Mouse (Mus musculus): ENCODE results near the gene Olfr204. TPM values are rescaled to one million over a fixed set of nuclear protein-coding genes. Genes with fewer than 3 reads are reported as not detected.

Gene Olfr204
- polyA plus RNA-seq (2015; fragmentation: Nextera tagmentation; extraction: Ambion mirVana): not detected in 2 replicates

DNA sequence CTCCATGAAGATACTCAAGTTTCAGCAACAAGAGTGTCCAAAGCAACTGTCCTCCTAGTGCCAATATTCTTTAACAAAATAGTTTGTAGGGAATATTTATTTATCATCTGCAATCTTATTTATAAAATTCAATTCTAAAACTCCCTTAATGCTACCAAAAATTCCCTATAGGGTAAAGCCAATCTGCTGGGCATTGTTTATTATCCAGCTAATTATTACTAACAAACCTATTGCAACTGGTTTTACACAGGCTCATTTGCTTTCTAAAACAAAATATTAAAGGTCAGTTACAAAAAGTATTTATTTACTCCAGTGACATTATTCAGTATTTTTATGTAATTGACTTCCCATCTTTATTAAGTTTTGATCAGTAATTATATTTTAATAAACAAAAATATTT lies at the start of gene Olfr204:
Gene Olfr204 (minus strand): TSS at position 101 of the 400 bp plus-strand sequence.

DNA sequence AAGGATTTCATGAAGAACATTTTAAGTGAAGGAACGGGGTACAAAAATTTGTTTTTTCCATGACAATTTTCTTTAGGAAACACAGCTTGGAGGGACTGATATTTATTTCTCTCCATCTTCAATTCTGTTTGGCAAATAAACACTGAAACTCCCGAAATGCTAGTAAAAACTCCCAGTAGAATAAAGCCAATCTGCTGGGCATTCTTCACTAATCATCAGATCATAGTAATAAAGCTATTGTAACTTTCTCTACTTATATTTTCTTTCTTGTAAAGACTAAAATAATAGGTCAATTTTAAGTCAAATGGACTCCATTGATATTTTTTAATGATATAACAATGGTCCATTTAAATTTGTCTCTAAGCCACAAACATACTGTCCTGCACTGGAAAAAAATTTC lies 45.8 kb upstream of the Olfr204 start, which contains the start of gene Olfr209:
Gene Olfr209 (minus strand): TSS at position 101 of the 400 bp plus-strand sequence.

DNA sequence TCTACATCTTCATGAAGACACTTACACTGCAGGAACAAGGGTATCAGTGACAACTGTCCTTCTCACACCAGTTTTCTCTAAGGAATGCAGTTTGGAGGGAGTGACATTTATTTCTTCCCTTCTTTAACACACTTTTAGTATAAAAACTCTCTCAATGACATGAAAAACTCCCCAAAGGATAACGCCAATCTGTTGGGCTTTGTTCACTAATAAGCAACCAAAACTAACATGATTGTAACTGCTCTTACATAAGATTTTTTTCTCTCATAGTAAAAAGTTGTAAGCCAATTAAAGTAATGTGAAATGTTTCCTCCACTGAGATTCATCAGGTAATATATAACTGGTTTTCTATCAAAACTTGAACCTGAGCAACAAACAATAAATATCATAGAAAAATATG lies 31.1 kb upstream of the Olfr204 start, which contains the start of gene Olfr206:
Gene Olfr206 (minus strand): TSS at position 101 of the 400 bp plus-strand sequence.

DNA sequence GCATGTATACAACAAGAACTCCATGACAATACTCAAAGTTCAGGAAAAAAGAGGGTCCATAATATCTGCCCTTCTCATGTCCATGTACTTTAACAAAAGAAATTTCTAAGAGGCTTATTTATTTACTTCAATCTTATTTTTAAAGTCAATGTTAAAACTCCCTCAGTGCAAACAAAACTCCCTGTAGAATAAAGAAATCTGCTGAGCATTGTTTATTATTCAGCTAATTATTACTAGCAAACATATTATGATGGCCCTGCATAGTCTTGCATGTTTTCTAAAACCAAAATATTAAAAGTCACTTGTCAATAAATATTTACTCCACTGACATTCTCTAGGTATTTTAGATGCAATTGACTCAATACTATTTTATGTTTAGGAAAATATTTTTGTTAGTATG lies 13.0 kb upstream of the Olfr204 start, which contains the start of gene Olfr205:
Gene Olfr205 (minus strand): TSS at position 101 of the 400 bp plus-strand sequence.

DNA sequence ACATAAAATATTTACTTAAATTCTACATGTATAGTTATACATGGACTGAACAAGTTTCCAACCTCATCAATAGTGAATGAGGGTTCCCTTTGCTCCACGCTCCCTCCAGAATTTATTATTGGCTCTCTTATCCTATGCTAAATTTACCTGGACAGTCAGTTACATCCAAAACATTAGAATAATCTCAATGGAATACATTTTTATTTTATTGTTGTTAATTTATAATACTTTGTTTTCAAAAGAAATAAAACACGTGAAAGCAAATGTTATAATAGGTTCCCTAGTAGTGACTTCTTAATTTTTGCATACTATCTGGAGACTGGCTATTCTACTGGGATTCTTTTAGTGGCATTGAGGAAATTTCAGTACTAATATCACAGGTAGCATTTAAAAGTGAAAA lies 19.5 kb downstream of the Olfr204 start, which contains the start of gene Olfr203:
Gene Olfr203 (plus strand): TSS at position 301 of the 400 bp plus-strand sequence.

DNA sequence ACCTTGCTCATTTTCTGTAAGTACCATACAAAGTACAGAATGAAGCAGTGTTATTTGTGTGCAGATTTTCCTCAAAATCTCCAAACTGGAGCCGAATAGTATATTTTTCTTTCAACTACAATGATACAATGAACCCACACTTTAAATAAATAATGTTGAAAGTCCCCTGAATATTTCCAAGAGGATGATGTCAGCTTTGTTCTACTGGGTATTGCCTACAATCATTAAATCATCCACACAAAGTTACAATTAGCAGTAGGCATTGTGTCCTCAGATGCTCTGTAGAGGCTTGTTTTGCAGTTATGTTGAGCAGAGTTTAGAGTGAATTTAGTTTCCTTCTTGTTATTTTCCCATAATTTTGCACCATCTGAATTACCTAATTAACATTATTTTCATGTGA lies 31.4 kb downstream of the Olfr204 start, which contains the start of gene Olfr202:
Gene Olfr202 (minus strand): TSS at position 101 of the 400 bp plus-strand sequence.

DNA sequence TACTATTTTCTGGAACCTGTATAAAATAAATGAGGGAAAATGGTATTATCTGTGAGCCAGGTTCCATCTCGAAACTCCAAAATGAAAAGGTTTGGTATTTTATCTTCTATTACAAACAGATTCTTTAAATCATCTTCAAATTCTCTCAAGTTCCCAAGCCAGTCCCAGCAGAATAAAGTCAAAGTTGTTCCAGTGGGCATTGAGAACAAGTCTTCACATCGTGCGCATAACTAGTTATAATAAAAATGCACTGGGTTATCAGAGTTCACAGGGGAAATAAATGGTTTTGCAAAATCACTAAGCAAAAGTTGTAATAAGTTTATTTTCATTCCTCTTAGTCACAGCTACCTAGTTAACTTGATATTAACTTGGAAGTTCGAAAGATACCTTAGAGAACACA lies 45.5 kb downstream of the Olfr204 start, which contains the start of gene Olfr201:
Gene Olfr201 (minus strand): TSS at position 101 of the 400 bp plus-strand sequence.

Other genes starting within 250 kb of the Olfr204 start
- not detected in 2 replicates for gene Olfr190, start 240.2 kb downstream of the Olfr204 start, polyA plus RNA-seq (2015; fragmentation: Nextera tagmentation; extraction: Ambion mirVana)
- gene Olfr191, start 228.4 kb downstream of the Olfr204 start, polyA plus RNA-seq (2015; fragmentation: Nextera tagmentation; extraction: Ambion mirVana): not detected in 2 replicates
- gene Olfr193, start 206.4 kb downstream of the Olfr204 start, polyA plus RNA-seq (2015; fragmentation: Nextera tagmentation; extraction: Ambion mirVana): not detected in 2 replicates
- not detected in 2 replicates for gene Olfr194, start 197.2 kb downstream of the Olfr204 start, polyA plus RNA-seq (2015; fragmentation: Nextera tagmentation; extraction: Ambion mirVana)
- not detected in 2 replicates for gene Olfr195, start 171.2 kb downstream of the Olfr204 start, polyA plus RNA-seq (2015; fragmentation: Nextera tagmentation; extraction: Ambion mirVana)
- not detected in 2 replicates for gene Olfr196, start 147.8 kb downstream of the Olfr204 start, polyA plus RNA-seq (2015; fragmentation: Nextera tagmentation; extraction: Ambion mirVana)
- not detected in 2 replicates for gene Olfr198, start 114.7 kb downstream of the Olfr204 start, polyA plus RNA-seq (2015; fragmentation: Nextera tagmentation; extraction: Ambion mirVana)
- not detected in 2 replicates for gene Olfr199, start 98.5 kb downstream of the Olfr204 start, polyA plus RNA-seq (2015; fragmentation: Nextera tagmentation; extraction: Ambion mirVana)
- gene Olfr201, start 45.6 kb downstream of the Olfr204 start, polyA plus RNA-seq (2015; fragmentation: Nextera tagmentation; extraction: Ambion mirVana): not detected in 2 replicates
- gene Olfr202, start 31.5 kb downstream of the Olfr204 start, polyA plus RNA-seq (2015; fragmentation: Nextera tagmentation; extraction: Ambion mirVana): not detected in 2 replicates
- not detected in 2 replicates for gene Olfr203, start 19.4 kb downstream of the Olfr204 start, polyA plus RNA-seq (2015; fragmentation: Nextera tagmentation; extraction: Ambion mirVana)
- not detected in 2 replicates for gene Olfr205, start 12.9 kb upstream of the Olfr204 start, polyA plus RNA-seq (2015; fragmentation: Nextera tagmentation; extraction: Ambion mirVana)
- not detected in 2 replicates for gene Olfr206, start 31.0 kb upstream of the Olfr204 start, polyA plus RNA-seq (2015; fragmentation: Nextera tagmentation; extraction: Ambion mirVana)
- gene Olfr209, start 45.7 kb upstream of the Olfr204 start, polyA plus RNA-seq (2015; fragmentation: Nextera tagmentation; extraction: Ambion mirVana): not detected in 2 replicates
- not detected in 2 replicates for gene Gabrr3, start 89.1 kb upstream of the Olfr204 start, polyA plus RNA-seq (2015; fragmentation: Nextera tagmentation; extraction: Ambion mirVana)
- gene Riox2, start 153.5 kb upstream of the Olfr204 start, polyA plus RNA-seq (2015; fragmentation: Nextera tagmentation; extraction: Ambion mirVana): 15.9 and 16.5 TPM in 2 replicates

Data from spleen, postnatal 0 days (tissue).